ENCODE assay signal across 20 mouse cellular contexts in genomic region chr4:45605681-45606080, GRCm38 (mm10).
DNase-seq lines count a peak whose midpoint lies in the region; ATAC-seq and TF ChIP-seq lines count a peak whose summit lies in the region.
"Had no signal": no experiment of that assay in that cellular context is flagged by ENCODE, and none has a peak within 500 bp of the region (broad histone marks: within the 10 kb centered on the region; RNA-seq: fewer than 3 reads in every experiment).

No protein-coding gene starts in this region.

- no peaks in the 10 kb centered on the region for H3K4me1 ChIP-seq in stomach, postnatal 0 days (replicated peaks; ENCODE audit: control insufficient read depth, insufficient read depth)
- H3K4me1 ChIP-seq: forebrain, embryonic 15.5 days; intestine, embryonic 15.5 days; limb, embryonic 13.5 days had no signal

- DNase-seq in gastrocnemius, adult 2 months, result peak; percentile 63
- DNase-seq in gastrocnemius, postnatal 10 days, result no peak
- peak; percentile 25 for DNase-seq in urinary bladder, postnatal 14 days (ENCODE audit: low spot score)
- no peak for DNase-seq in urinary bladder, postnatal 25 days (ENCODE audit: low spot score)
- peak; percentile 31 for DNase-seq in adrenal gland, postnatal 25 days
- DNase-seq in stomach, postnatal 0 days (ENCODE audit: low spot score), result peak; percentile 22
- no peak for DNase-seq in thymus, postnatal 4 days
- no peak for DNase-seq in lung, postnatal 14 days
- DNase-seq: cerebellum, postnatal 14 days; heart, postnatal 4 days; kidney, postnatal 4 days; right cerebral cortex, adult 18-20 months had no signal

- no peak for TF ChIP-seq EP300 in stomach, postnatal 0 days (optimal IDR thresholded peaks at IDR 0.05)

- peak; percentile 53; the same call in 1 of the 2 replicates for ATAC-seq in stomach, postnatal 0 days (ENCODE audit: low FRiP score, low TSS enrichment)
- ATAC-seq: forebrain, embryonic 15.5 days; intestine, embryonic 15.5 days had no signal

- H3K36me3 ChIP-seq in stomach, postnatal 0 days (ENCODE audit: control insufficient read depth, insufficient read depth, low read length), result no peaks in the 10 kb centered on the region
- H3K36me3 ChIP-seq: forebrain, embryonic 15.5 days; heart, embryonic 13.5 days; hindbrain, embryonic 15.5 days; intestine, embryonic 15.5 days; limb, embryonic 13.5 days; midbrain, embryonic 12.5 days; neural tube, embryonic 13.5 days had no signal

- no peak for TF ChIP-seq CTCF in gastrocnemius, adult 2 months (IDR thresholded peaks at IDR 0.05)
- TF ChIP-seq CTCF in stomach, postnatal 0 days (IDR thresholded peaks at IDR 0.05; ENCODE audit: low read depth), result no peak

- H3K4me2 ChIP-seq in stomach, postnatal 0 days (replicated peaks; ENCODE audit: low read depth), result no peak overlapping the region
- H3K4me2 ChIP-seq: forebrain, embryonic 15.5 days; heart, embryonic 13.5 days; hindbrain, embryonic 15.5 days; intestine, embryonic 15.5 days; limb, embryonic 13.5 days; midbrain, embryonic 12.5 days; neural tube, embryonic 13.5 days had no signal

- no peak overlapping the region for H3K27ac ChIP-seq in gastrocnemius, adult 2 months
- no peak overlapping the region for H3K27ac ChIP-seq in stomach, postnatal 0 days (replicated peaks)
- H3K27ac ChIP-seq: forebrain, embryonic 15.5 days; heart, embryonic 13.5 days; hindbrain, embryonic 15.5 days; intestine, embryonic 15.5 days; limb, embryonic 13.5 days; liver, embryonic 14.5 days; midbrain, embryonic 12.5 days; neural tube, embryonic 13.5 days had no signal

- intact Hi-C loops in gastrocnemius, adult 2 months (cut with DNase I), result no loop called here

- WGBS in stomach, postnatal 0 days, result 63% methylated on average over 4 of the region's 4 CpGs

- H3K9ac ChIP-seq in stomach, postnatal 0 days (ENCODE audit: low read length), result no peak overlapping the region
- H3K9ac ChIP-seq: forebrain, embryonic 15.5 days; heart, embryonic 13.5 days; hindbrain, embryonic 15.5 days; intestine, embryonic 15.5 days; limb, embryonic 13.5 days; liver, embryonic 14.5 days; midbrain, embryonic 12.5 days; neural tube, embryonic 13.5 days had no signal

- H3K4me3 ChIP-seq in gastrocnemius, adult 2 months, result no peak overlapping the region
- no peak overlapping the region for H3K4me3 ChIP-seq in stomach, postnatal 0 days (ENCODE audit: low read depth, low read length)
- H3K4me3 ChIP-seq: forebrain, embryonic 15.5 days; heart, embryonic 13.5 days; hindbrain, embryonic 15.5 days; intestine, embryonic 15.5 days; limb, embryonic 13.5 days; midbrain, embryonic 12.5 days; neural tube, embryonic 13.5 days had no signal

- no peaks in the 10 kb centered on the region for H3K9me3 ChIP-seq in stomach, postnatal 0 days (ENCODE audit: control insufficient read depth, low read length)
- H3K9me3 ChIP-seq: forebrain, embryonic 15.5 days; heart, embryonic 13.5 days; hindbrain, embryonic 15.5 days; intestine, embryonic 15.5 days; limb, embryonic 13.5 days; midbrain, embryonic 12.5 days; neural tube, embryonic 13.5 days had no signal

- H3K27me3 ChIP-seq in stomach, postnatal 0 days (ENCODE audit: control insufficient read depth, insufficient read depth, low read length), result no peaks in the 10 kb centered on the region
- H3K27me3 ChIP-seq: forebrain, embryonic 15.5 days; hindbrain, embryonic 15.5 days; intestine, embryonic 15.5 days; limb, embryonic 13.5 days; neural tube, embryonic 13.5 days had no signal

Comparison
In these comparisons a context has a peak if more than half of its experiments do, and no peak if none do; other contexts are left out.
1. DNase-seq: peak in gastrocnemius, adult 2 months (single experiment), urinary bladder, postnatal 14 days (single experiment), adrenal gland, postnatal 25 days (single experiment) and stomach, postnatal 0 days (single experiment); none in gastrocnemius, postnatal 10 days (single experiment), urinary bladder, postnatal 25 days (single experiment), thymus, postnatal 4 days (single experiment) and lung, postnatal 14 days (single experiment).